Mouse (Mus musculus): Measurements from ENCODE around the gene Clspn. TPM values are rescaled to one million over a fixed set of nuclear protein-coding genes. Genes with fewer than 3 reads are reported as not detected.

Gene Clspn
- polyA plus RNA-seq, 1 experiment from 2014 or later, result 53.7 TPM

GRCm38 (mm10) chr4:126636330-126636729 lies 79.6 kb downstream of the Clspn start:
- DNase-seq (ENCODE audit: low spot score), result no peak

DNA sequence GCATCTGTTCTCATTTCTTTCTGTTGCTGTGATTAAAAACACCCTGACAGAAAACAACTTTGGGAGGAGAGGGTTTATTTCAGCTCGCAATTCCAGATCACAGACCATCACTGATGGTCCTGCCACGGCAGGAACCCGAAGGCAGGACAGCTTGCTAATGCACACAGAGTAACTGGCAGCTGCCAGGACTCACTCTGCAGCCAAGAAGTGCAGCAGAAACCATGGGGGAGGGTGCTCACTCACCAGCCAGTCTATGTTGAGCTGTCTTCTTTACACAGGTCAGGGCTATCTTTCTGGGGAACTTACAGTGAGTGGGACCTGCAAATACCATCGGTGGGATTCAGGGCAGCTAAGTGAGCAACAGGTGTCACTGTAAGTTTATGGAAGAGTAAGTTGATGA lies 80.7 kb downstream of the Clspn start:
- Histone ChIP-seq H3K4me3 (ENCODE audit: low read depth, low read length) (no peak overlapping the region), H3K4me1 (replicated peaks; ENCODE audit: control insufficient read depth, insufficient read depth, low read length) (no peaks in the 10 kb centered on the region), H3K36me3 (ENCODE audit: control insufficient read depth, insufficient read depth, low read length) (no peaks in the 10 kb centered on the region), H3K9me3 (ENCODE audit: control insufficient read depth, low read length) (no peaks in the 10 kb centered on the region), H3K9ac (ENCODE audit: low read depth, low read length) (no peak overlapping the region), H3K27ac (ENCODE audit: low read depth, low read length) (no peak overlapping the region), H3K4me2 (replicated peaks; ENCODE audit: low read depth, low read length) (no peak overlapping the region), H3K27me3 (ENCODE audit: control insufficient read depth, insufficient read depth, low read length) (no peaks in the 10 kb centered on the region)
- no peak for DNase-seq (ENCODE audit: low spot score)
- 85% methylated on average over 4 of the region's 4 CpGs for WGBS
- ATAC-seq (ENCODE audit: low FRiP score), result no peak

More at GRCm38 (mm10) chr4:126636330-126636729, 79.6 kb downstream of the Clspn start:
- ATAC-seq (ENCODE audit: low FRiP score), result no peak
- no peak overlapping the region for H3K9ac ChIP-seq (ENCODE audit: low read depth, low read length)
- H3K9me3 ChIP-seq (ENCODE audit: control insufficient read depth, low read length), result no peaks in the 10 kb centered on the region
- no peaks in the 10 kb centered on the region for H3K36me3 ChIP-seq (ENCODE audit: control insufficient read depth, insufficient read depth, low read length)
- no peaks in the 10 kb centered on the region for H3K4me1 ChIP-seq (replicated peaks; ENCODE audit: control insufficient read depth, insufficient read depth, low read length)
- no peaks in the 10 kb centered on the region for H3K27me3 ChIP-seq (ENCODE audit: control insufficient read depth, insufficient read depth, low read length)
- 31% methylated on average over 11 of the region's 11 CpGs for WGBS
- no peak overlapping the region for H3K4me3 ChIP-seq (ENCODE audit: low read depth, low read length)
- H3K27ac ChIP-seq (ENCODE audit: low read depth, low read length), result no peak overlapping the region
- no peak overlapping the region for H3K4me2 ChIP-seq (replicated peaks; ENCODE audit: low read depth, low read length)

- no peak for DNase-seq (ENCODE audit: low spot score)
- H3K4me3 ChIP-seq (ENCODE audit: low read depth, low read length), result no peak overlapping the region
- no peaks in the 10 kb centered on the region for H3K36me3 ChIP-seq (ENCODE audit: control insufficient read depth, insufficient read depth, low read length)
- H3K9me3 ChIP-seq (ENCODE audit: control insufficient read depth, low read length), result no peaks in the 10 kb centered on the region
- H3K27me3 ChIP-seq (ENCODE audit: control insufficient read depth, insufficient read depth, low read length), result no peaks in the 10 kb centered on the region
- no peak for ATAC-seq (ENCODE audit: low FRiP score)
- H3K4me2 ChIP-seq (replicated peaks; ENCODE audit: low read depth, low read length), result no peak overlapping the region
- no peak overlapping the region for H3K27ac ChIP-seq (ENCODE audit: low read depth, low read length)
- H3K4me1 ChIP-seq (replicated peaks; ENCODE audit: control insufficient read depth, insufficient read depth, low read length), result no peaks in the 10 kb centered on the region
- no peak overlapping the region for H3K9ac ChIP-seq (ENCODE audit: low read depth, low read length)
- WGBS, result 56% methylated on average over 7 of the region's 7 CpGs
Measured at GRCm38 (mm10) chr4:126639339-126639738, 82.6 kb downstream of the Clspn start.

DNA sequence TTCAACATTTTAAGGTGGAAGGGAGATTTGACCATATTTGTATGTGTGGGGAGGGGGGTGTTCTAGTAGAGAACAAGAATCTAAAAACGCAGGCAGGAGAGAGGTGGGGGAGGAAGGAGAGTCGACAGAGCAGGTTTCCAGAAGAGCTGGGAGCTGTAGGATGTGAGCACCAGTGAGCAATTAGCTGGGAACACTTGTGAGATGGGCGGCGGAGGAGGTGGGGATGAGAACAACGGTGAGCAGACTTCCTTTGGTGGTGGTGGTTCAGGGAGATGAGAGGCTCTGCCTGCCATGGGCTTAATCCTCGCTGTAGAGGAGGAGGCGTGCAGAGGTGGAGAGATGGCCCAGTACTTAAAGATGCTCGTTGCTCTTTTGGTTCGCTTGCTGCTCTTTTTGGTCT lies 85.2 kb downstream of the Clspn start:
- no peaks in the 10 kb centered on the region for H3K27me3 ChIP-seq (ENCODE audit: control insufficient read depth, insufficient read depth, low read length)
- H3K4me2 ChIP-seq (replicated peaks; ENCODE audit: low read depth, low read length), result no peak overlapping the region
- H3K9me3 ChIP-seq (ENCODE audit: control insufficient read depth, low read length), result no peaks in the 10 kb centered on the region
- H3K36me3 ChIP-seq (ENCODE audit: control insufficient read depth, insufficient read depth, low read length), result no peaks in the 10 kb centered on the region
- DNase-seq (ENCODE audit: low spot score) (no peak), ATAC-seq (ENCODE audit: low FRiP score) (no peak)
- H3K27ac ChIP-seq (ENCODE audit: low read depth, low read length), result no peak overlapping the region
- H3K4me1 ChIP-seq (replicated peaks; ENCODE audit: control insufficient read depth, insufficient read depth, low read length), result no peaks in the 10 kb centered on the region
- 56% methylated on average over 9 of the region's 9 CpGs for WGBS
- H3K4me3 ChIP-seq (ENCODE audit: low read depth, low read length), result no peak overlapping the region
- H3K9ac ChIP-seq (ENCODE audit: low read depth, low read length), result no peak overlapping the region

Other genes starting within 250 kb of the Clspn start
- 39.2 and 39.3 TPM in 2 replicates for gene Adprhl2, start 235.2 kb upstream of the Clspn start, polyA plus RNA-seq (2014; fragmentation: Nextera tagmentation; extraction: Ambion mirVana)
- gene Tekt2, start 231.2 kb upstream of the Clspn start, polyA plus RNA-seq (2014; fragmentation: Nextera tagmentation; extraction: Ambion mirVana), result 3.0 and 3.8 TPM in 2 replicates
- 14.4 and 16.1 TPM in 2 replicates for gene Ago3, start 127.4 kb upstream of the Clspn start, polyA plus RNA-seq (2014; fragmentation: Nextera tagmentation; extraction: Ambion mirVana)
- 29.9 and 37.9 TPM in 2 replicates for gene Ago1, start 88.4 kb upstream of the Clspn start, polyA plus RNA-seq (2014; fragmentation: Nextera tagmentation; extraction: Ambion mirVana)
- 2.7 and 4.1 TPM in 2 replicates for gene Ago4, start 23.5 kb upstream of the Clspn start, polyA plus RNA-seq (2014; fragmentation: Nextera tagmentation; extraction: Ambion mirVana)
- 1.9 and 3.0 TPM in 2 replicates for gene 5730409E04Rik, start 52.9 kb downstream of the Clspn start, polyA plus RNA-seq (2014; fragmentation: Nextera tagmentation; extraction: Ambion mirVana)
- 517 and 551 TPM in 2 replicates for gene Psmb2, start 120.7 kb downstream of the Clspn start, polyA plus RNA-seq (2014; fragmentation: Nextera tagmentation; extraction: Ambion mirVana)
- gene Tfap2e, start 179.3 kb downstream of the Clspn start, polyA plus RNA-seq (2014; fragmentation: Nextera tagmentation; extraction: Ambion mirVana), result 0.95 and 0.99 TPM in 2 replicates
- gene Ncdn, start 196.5 kb downstream of the Clspn start, polyA plus RNA-seq (2014; fragmentation: Nextera tagmentation; extraction: Ambion mirVana), result 24.5 and 27.0 TPM in 2 replicates
- 28.1 and 28.6 TPM in 2 replicates for gene AU040320, start 196.6 kb downstream of the Clspn start, polyA plus RNA-seq (2014; fragmentation: Nextera tagmentation; extraction: Ambion mirVana)